Mouse (Mus musculus) MEL (cell line): ENCODE measurements around the gene Rnf148. TPM values are rescaled to one million over a fixed set of nuclear protein-coding genes. Genes with fewer than 3 reads are reported as not detected.

Source experiments
- DNase-seq: peaks from one replicate; pipeline ENCODE4 v3.0.0; 2011; ENCODE audit warnings: low read depth, low spot score
- H3K27ac ChIP-seq: 2 replicates; pipeline ENCODE4 v1.5.1; 2012; ENCODE audit warnings: low read depth, mild to moderate bottlenecking, control low read depth, low read length, moderate library complexity; ENCODE audit not compliant: control insufficient read depth
- H3K27me3 ChIP-seq, 2 experiments: fragments of 150-350 bp in 1 of 2; sonication (generic) in 1 of 2; 2 replicates each; pipeline ENCODE4 v1.6.1; 2012; ENCODE audit warnings: low read length in 2 of 2, mild to moderate bottlenecking in 2 of 2, improper control_type of control experiment in 1 of 2, moderate library complexity in 1 of 2; ENCODE audit not compliant: insufficient read depth in 2 of 2, control insufficient read depth in 1 of 2
- H3K36me3 ChIP-seq, 2 experiments: 2 replicates each; pipeline ENCODE4 v1.6.1; 2012 to 2014; ENCODE audit warnings: low read length in 2 of 2, improper control_type of control experiment in 1 of 2, inconsistent platforms in 1 of 2, mild to moderate bottlenecking in 1 of 2; ENCODE audit not compliant: insufficient read depth in 2 of 2, control insufficient read depth in 1 of 2
- H3K4me1 ChIP-seq, 2 experiments: fragments of 150-350 bp in 1 of 2; sonication (generic) in 1 of 2; 2 replicates each; pipeline ENCODE4 v1.6.1; 2012; ENCODE audit warnings: low read length in 2 of 2, improper control_type of control experiment in 1 of 2, mild to moderate bottlenecking in 1 of 2; ENCODE audit not compliant: insufficient read depth in 2 of 2, control insufficient read depth in 1 of 2
- H3K4me3 ChIP-seq, 2 experiments: fragments of 150-350 bp in 1 of 2; sonication (generic) in 1 of 2; 2 replicates each; pipeline ENCODE4 v1.5.1; 2012; ENCODE audit warnings: low read depth in 2 of 2, low read length in 2 of 2, mild to moderate bottlenecking in 2 of 2, moderate library complexity in 2 of 2, control low read depth in 1 of 2, improper control_type of control experiment in 1 of 2; ENCODE audit not compliant: control insufficient read depth in 1 of 2, insufficient read depth in 1 of 2
- H3K79me2 ChIP-seq: 2 replicates; pipeline ENCODE4 v1.6.1; 2012; ENCODE audit warnings: mild to moderate bottlenecking, low read length, moderate library complexity; ENCODE audit not compliant: control insufficient read depth, poor library complexity, insufficient read depth
- H3K9ac ChIP-seq: 2 replicates; pipeline ENCODE4 v1.6.1; 2012; ENCODE audit warnings: low read depth, mild to moderate bottlenecking, control low read depth, low read length, moderate library complexity; ENCODE audit not compliant: control insufficient read depth, poor library complexity, severe bottlenecking
- H3K9me3 ChIP-seq: fragments of 150-350 bp; sonication (generic); replicated peaks from 2 replicates; pipeline ENCODE4 v1.6.1; 2012; ENCODE audit warnings: mild to moderate bottlenecking, low read length, improper control_type of control experiment, moderate library complexity; ENCODE audit not compliant: insufficient read depth
- CHD2 ChIP-seq: IDR thresholded peaks from 2 replicates; pipeline ENCODE4 v1.6.1; 2011; ENCODE audit warnings: low read length, improper control_type of control experiment
- E2F4 ChIP-seq: IDR thresholded peaks from 2 replicates; pipeline ENCODE4 v1.6.1; 2011; ENCODE audit warnings: low read depth, low read length, improper control_type of control experiment, borderline replicate concordance
- ETS1 ChIP-seq: IDR thresholded peaks from 2 replicates; pipeline ENCODE4 v1.6.1; 2012; ENCODE audit warnings: low read depth, mild to moderate bottlenecking, inconsistent platforms, low read length, improper control_type of control experiment, moderate library complexity
- GABPA ChIP-seq: IDR thresholded peaks from 2 replicates; pipeline ENCODE4 v1.6.1; 2012; ENCODE audit warnings: low read depth, mild to moderate bottlenecking, inconsistent platforms, low read length, improper control_type of control experiment, moderate library complexity
- GATA1 ChIP-seq: IDR thresholded peaks from 2 replicates; pipeline ENCODE4 v1.6.1; 2011; ENCODE audit warnings: low read depth, low read length, improper control_type of control experiment
- HCFC1 ChIP-seq: IDR thresholded peaks from 2 replicates; pipeline ENCODE4 v1.6.1; 2012; ENCODE audit warnings: low read depth, mild to moderate bottlenecking, inconsistent platforms, low read length, improper control_type of control experiment, moderate library complexity
- MAX ChIP-seq: IDR thresholded peaks from 2 replicates; pipeline ENCODE4 v1.6.1; 2011; ENCODE audit warnings: low read length, improper control_type of control experiment
- MAZ ChIP-seq: IDR thresholded peaks from 2 replicates; pipeline ENCODE4 v1.6.1; 2012; ENCODE audit warnings: low read depth, mild to moderate bottlenecking, inconsistent platforms, low read length, improper control_type of control experiment
- NELFE ChIP-seq: IDR thresholded peaks from 2 replicates; pipeline ENCODE4 v1.6.1; 2011; ENCODE audit warnings: low read depth, low read length, improper control_type of control experiment
- NRF1 ChIP-seq: IDR thresholded peaks from 2 replicates; pipeline ENCODE4 v1.6.1; 2014; ENCODE audit warnings: low read depth, mild to moderate bottlenecking, inconsistent platforms, low read length, improper control_type of control experiment, moderate library complexity; ENCODE audit not compliant: poor library complexity, insufficient read depth, severe bottlenecking
- POLR2AphosphoS2 ChIP-seq: IDR thresholded peaks from 2 replicates; pipeline ENCODE4 v1.6.1; 2011; ENCODE audit warnings: low read length, improper control_type of control experiment
- POLR2AphosphoS5 ChIP-seq: IDR thresholded peaks from 2 replicates; pipeline ENCODE4 v1.6.1; 2012; ENCODE audit warnings: low read depth, borderline replicate concordance, mild to moderate bottlenecking, inconsistent platforms, low read length, moderate library complexity, mixed read lengths
- RAD21 ChIP-seq: IDR thresholded peaks from 2 replicates; pipeline ENCODE4 v1.6.1; 2011; ENCODE audit warnings: mild to moderate bottlenecking, low read depth, low read length, improper control_type of control experiment
- RCOR1 ChIP-seq: IDR thresholded peaks from 2 replicates; pipeline ENCODE4 v1.6.1; 2012; ENCODE audit warnings: low read depth, mild to moderate bottlenecking, inconsistent platforms, low read length, improper control_type of control experiment
- SIN3A ChIP-seq: IDR thresholded peaks from 2 replicates; pipeline ENCODE4 v1.6.1; 2012; ENCODE audit warnings: low read length, improper control_type of control experiment, inconsistent platforms
- TBP ChIP-seq: IDR thresholded peaks from 2 replicates; pipeline ENCODE4 v1.8.0; 2011; ENCODE audit warnings: low read depth, low read length, improper control_type of control experiment
- TCF12 ChIP-seq: IDR thresholded peaks from 2 replicates; pipeline ENCODE4 v1.6.1; 2014; ENCODE audit warnings: low read depth, mild to moderate bottlenecking, inconsistent platforms, low read length, improper control_type of control experiment, moderate library complexity
- UBTF ChIP-seq: IDR thresholded peaks from 2 replicates; pipeline ENCODE4 v1.6.1; 2012; ENCODE audit warnings: low read depth, mild to moderate bottlenecking, inconsistent platforms, low read length, improper control_type of control experiment, moderate library complexity, borderline replicate concordance; ENCODE audit not compliant: insufficient read depth
- ZC3H11A ChIP-seq: IDR thresholded peaks from 2 replicates; pipeline ENCODE4 v1.6.1; 2012; ENCODE audit warnings: low read depth, mild to moderate bottlenecking, inconsistent platforms, low read length, improper control_type of control experiment
- ZKSCAN1 ChIP-seq: IDR thresholded peaks from 2 replicates; pipeline ENCODE4 v1.6.1; 2012; ENCODE audit warnings: low read depth, mild to moderate bottlenecking, inconsistent platforms, low read length, improper control_type of control experiment, moderate library complexity
- ZMIZ1 ChIP-seq: IDR thresholded peaks from 2 replicates; pipeline ENCODE4 v1.6.1; 2012; ENCODE audit warnings: low read depth, mild to moderate bottlenecking, inconsistent platforms, low read length, improper control_type of control experiment, moderate library complexity
- ZNF384 ChIP-seq: IDR thresholded peaks from 2 replicates; pipeline ENCODE4 v1.6.1; 2012; ENCODE audit warnings: low read depth, mild to moderate bottlenecking, inconsistent platforms, low read length, improper control_type of control experiment
- polyA plus RNA-seq, 2 experiments: library from polyadenylated mRNA; stranded (reverse) in 1 of 2; unstranded in 1 of 2; fragments of >175 nt in 1 of 2; fragments of >200 nt in 1 of 2; gene quantifications; 2 replicates each; pipeline versions ENCODE4 v1.2.1 to v1.2.4; 2012; ENCODE audit warnings: low replicate concordance in 2 of 2, low read depth in 1 of 2; ENCODE audit not compliant: insufficient read length in 2 of 2, insufficient read depth in 1 of 2, missing spikeins in 1 of 2
- total RNA-seq: library from RNA; depleted of rRNA; stranded (reverse); fragments of 300-350 nt; gene quantifications from 2 replicates; pipeline ENCODE4 v1.2.3, GENCODE M21; 2012; rRNA removed

Rnf148 gene
- not detected in 2 replicates for total RNA-seq
- not detected for polyA plus RNA-seq

DNA sequence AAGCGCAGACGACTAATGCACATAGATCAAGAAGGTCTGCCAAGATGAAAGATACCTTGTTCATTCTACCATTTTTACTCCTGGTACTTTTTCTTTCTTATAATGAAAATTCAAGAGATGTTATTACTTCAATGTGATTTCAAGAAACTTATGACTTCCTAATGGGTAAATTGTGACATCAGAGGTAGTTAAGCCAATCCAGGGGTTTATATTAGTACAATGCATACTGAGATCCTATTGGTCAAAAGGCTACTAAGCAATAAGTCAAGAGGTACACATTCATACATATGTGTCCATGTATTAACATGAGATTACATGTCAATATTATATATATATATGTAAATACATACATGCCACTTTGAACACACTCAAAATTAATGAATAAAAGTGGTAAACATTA lies at the start of gene Rnf148:
TSS of gene Rnf148 (minus strand) at position 101 of the 400 bp plus-strand sequence.
- Histone ChIP-seq H3K27me3 (no peaks in the 10 kb centered on the region), H3K9ac (no peak within 1 kb of the TSS), H3K9me3 (no peaks in the 10 kb centered on the region), H3K36me3 (no peaks in the 10 kb centered on the region), H3K4me3 (no peak within 1 kb of the TSS), H3K79me2 (no peaks in the 10 kb centered on the region), H3K27ac (no peak within 1 kb of the TSS), H3K4me1 (no peaks in the 10 kb centered on the region)
- no peak for DNase-seq
- TF ChIP-seq ZMIZ1, result no peak
- no peak for TF ChIP-seq HCFC1
- no peak for TF ChIP-seq POLR2AphosphoS2
- no peak for TF ChIP-seq ETS1
- TF ChIP-seq ZC3H11A, result no peak
- no peak for TF ChIP-seq TBP
- no peak for TF ChIP-seq RAD21
- TF ChIP-seq RCOR1, result no peak
- no peak for TF ChIP-seq ZKSCAN1
- TF ChIP-seq NELFE, result no peak
- TF ChIP-seq UBTF, result no peak
- TF ChIP-seq CHD2, result no peak
- no peak for TF ChIP-seq TCF12
- no peak for TF ChIP-seq SIN3A
- no peak for TF ChIP-seq ZNF384
- no peak for TF ChIP-seq NRF1
- TF ChIP-seq GATA1, result no peak
- no peak for TF ChIP-seq GABPA
- TF ChIP-seq POLR2AphosphoS5, result no peak

DNA sequence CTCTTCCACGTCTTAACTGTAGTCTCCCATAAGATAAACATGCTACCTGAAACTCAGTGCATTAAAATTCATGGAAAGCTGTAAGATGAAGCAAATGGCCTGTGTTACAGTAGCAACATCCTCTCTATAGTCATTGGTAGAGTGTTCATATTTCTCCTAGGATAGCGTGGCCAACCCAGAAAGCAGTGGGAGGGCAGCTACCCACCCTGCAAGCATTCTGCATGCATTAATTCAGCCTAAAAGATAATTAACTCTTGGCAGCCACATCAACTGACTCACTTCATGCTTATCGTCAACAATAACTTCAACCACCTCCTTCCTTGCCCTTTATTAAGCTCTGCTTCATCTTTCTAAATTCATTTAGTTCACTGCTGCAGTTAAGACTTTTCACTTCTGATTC lies 45.9 kb upstream of the Rnf148 start:
- Histone ChIP-seq H3K4me1 (no peaks in the 10 kb centered on the region), H3K9me3 (no peaks in the 10 kb centered on the region), H3K27me3 (no peaks in the 10 kb centered on the region), H3K27ac (no peak overlapping the region), H3K9ac (no peak overlapping the region), H3K79me2 (no peaks in the 10 kb centered on the region), H3K4me3 (no peak overlapping the region)
- TF ChIP-seq POLR2AphosphoS5, result no peak
- no peak for TF ChIP-seq ZC3H11A
- no peak for TF ChIP-seq ZNF384
- TF ChIP-seq GABPA, result no peak
- no peak for TF ChIP-seq MAX
- TF ChIP-seq POLR2AphosphoS2, result no peak
- TF ChIP-seq MAZ, result no peak
- TF ChIP-seq ZMIZ1, result no peak
- no peak for TF ChIP-seq E2F4
- TF ChIP-seq, all 39 proteins: peak for 0
- DNase-seq, result no peak
- H3K36me3 ChIP-seq, result no peaks in the 10 kb centered on the region
